10 mouse cellular contexts compared by ENCODE assay signal in the genomic region with DNA sequence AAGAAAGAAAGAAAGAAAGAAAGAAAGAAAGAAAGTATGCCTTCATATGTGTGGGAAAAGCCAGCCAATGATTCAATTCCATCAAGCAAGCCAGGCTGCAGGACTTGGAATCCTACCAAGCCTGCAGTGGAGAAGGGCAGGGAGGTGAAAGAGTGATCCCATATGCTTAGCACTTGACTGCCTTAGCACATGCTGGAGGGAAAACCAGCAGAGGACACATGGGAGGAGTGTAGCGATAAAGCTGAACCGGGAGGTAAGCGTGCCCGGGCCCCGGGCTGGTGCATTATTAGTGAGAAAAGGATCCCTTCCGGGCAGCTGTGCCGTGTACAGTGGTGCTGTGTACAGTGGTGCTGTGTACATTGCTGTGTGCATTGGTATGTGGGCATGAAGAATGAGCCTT.
DNase-seq lines count a peak whose midpoint lies in the region; ATAC-seq lines count a peak whose summit lies in the region.
"Had no signal": no experiment of that assay in that cellular context is flagged by ENCODE, and none has a peak within 500 bp of the region (broad histone marks: within the 10 kb centered on the region; RNA-seq: fewer than 3 reads in every experiment).

No protein-coding gene starts in this region.

- no peaks in the 10 kb centered on the region for H3K9me3 ChIP-seq in forebrain, embryonic 14.5 days (replicated peaks; ENCODE audit: control insufficient read depth, low read length)
- H3K9me3 ChIP-seq in forebrain, embryonic 11.5 days (ENCODE audit: control insufficient read depth, low read length) = no peaks in the 10 kb centered on the region
- H3K9me3 ChIP-seq in lung, embryonic 15.5 days = no peaks in the 10 kb centered on the region
- no peaks in the 10 kb centered on the region for H3K9me3 ChIP-seq in embryonic facial prominence, embryonic 15.5 days (replicated peaks)
- H3K9me3 ChIP-seq in neural tube, embryonic 15.5 days (replicated peaks) = no peaks in the 10 kb centered on the region
- H3K9me3 ChIP-seq in midbrain, embryonic 13.5 days = no peaks in the 10 kb centered on the region
- H3K9me3 ChIP-seq: midbrain, embryonic 15.5 days had no signal

- peak; percentile 22; the same call in 1 of the 2 replicates for ATAC-seq in forebrain, embryonic 14.5 days
- ATAC-seq in forebrain, embryonic 11.5 days (replicated peaks; ENCODE audit: low FRiP score) = no peak
- ATAC-seq in lung, embryonic 15.5 days (ENCODE audit: borderline replicate concordance, extremely low read depth, low FRiP score, low TSS enrichment) = peak; percentile 55; the same call in 1 of the 2 replicates
- 0 out of 2 replicates have a peak, but pooled peaks have one; percentile 55 for ATAC-seq in embryonic facial prominence, embryonic 15.5 days (ENCODE audit: insufficient number of reproducible peaks, low FRiP score, low TSS enrichment, low read depth)
- no peak for ATAC-seq in neural tube, embryonic 15.5 days (ENCODE audit: low FRiP score)
- no peak for ATAC-seq in midbrain, embryonic 13.5 days

- H3K27ac ChIP-seq in forebrain, embryonic 14.5 days (ENCODE audit: low read depth, low read length) = no peak overlapping the region
- H3K27ac ChIP-seq in forebrain, embryonic 11.5 days (ENCODE audit: low read depth, low read length) = no peak overlapping the region
- H3K27ac ChIP-seq in lung, embryonic 15.5 days = no peak overlapping the region
- H3K27ac ChIP-seq in embryonic facial prominence, embryonic 15.5 days (replicated peaks) = no peak overlapping the region
- H3K27ac ChIP-seq in neural tube, embryonic 15.5 days (replicated peaks) = peak overlapping the region; percentile 51; the same call in 1 of the 2 replicates
- no peak overlapping the region for H3K27ac ChIP-seq in midbrain, embryonic 13.5 days
- H3K27ac ChIP-seq: liver, embryonic 14.5 days; midbrain, embryonic 15.5 days had no signal

- peak; percentile 53 for DNase-seq in forebrain, embryonic 14.5 days (ENCODE audit: low spot score)
- DNase-seq in forebrain, embryonic 11.5 days (ENCODE audit: low spot score) = no peak
- DNase-seq in lung, postnatal 10 days = no peak
- DNase-seq in right cerebral cortex, adult 2 months (ENCODE audit: low spot score in 2 of 2) = no peak

- H3K4me1 ChIP-seq in forebrain, embryonic 14.5 days (ENCODE audit: control insufficient read depth, insufficient read depth, low read length) = peaks cover 12% of the 10 kb centered on the region
- H3K4me1 ChIP-seq in forebrain, embryonic 11.5 days (replicated peaks; ENCODE audit: control insufficient read depth, insufficient read depth, low read length) = peaks cover 5% of the 10 kb centered on the region
- H3K4me1 ChIP-seq in lung, embryonic 15.5 days = peaks cover 16% of the 10 kb centered on the region
- H3K4me1 ChIP-seq in embryonic facial prominence, embryonic 15.5 days = peaks cover 7% of the 10 kb centered on the region
- peaks cover 46% of the 10 kb centered on the region for H3K4me1 ChIP-seq in neural tube, embryonic 15.5 days
- peaks cover 21% of the 10 kb centered on the region for H3K4me1 ChIP-seq in midbrain, embryonic 13.5 days (replicated peaks)

- no peak overlapping the region for H3K9ac ChIP-seq in forebrain, embryonic 14.5 days (ENCODE audit: low read length)
- no peak overlapping the region for H3K9ac ChIP-seq in forebrain, embryonic 11.5 days (ENCODE audit: low read length)
- H3K9ac ChIP-seq in lung, embryonic 15.5 days = no peak overlapping the region
- no peak overlapping the region for H3K9ac ChIP-seq in embryonic facial prominence, embryonic 15.5 days
- H3K9ac ChIP-seq in neural tube, embryonic 15.5 days (replicated peaks) = no peak overlapping the region
- H3K9ac ChIP-seq in midbrain, embryonic 13.5 days (replicated peaks) = no peak overlapping the region
- H3K9ac ChIP-seq: liver, embryonic 14.5 days; midbrain, embryonic 15.5 days had no signal

- 83% methylated on average over 7 of the region's 7 CpGs for WGBS in forebrain, embryonic 14.5 days
- WGBS in forebrain, embryonic 11.5 days = 94% methylated on average over 7 of the region's 7 CpGs
- 66% methylated on average over 7 of the region's 7 CpGs for whole genome bisulfite sequencing in lung, embryonic 15.5 days
- WGBS in embryonic facial prominence, embryonic 15.5 days = 73% methylated on average over 7 of the region's 7 CpGs
- 81% methylated on average over 7 of the region's 7 CpGs for WGBS in neural tube, embryonic 15.5 days
- WGBS in midbrain, embryonic 13.5 days = 96% methylated on average over 7 of the region's 7 CpGs

- no peak overlapping the region for H3K4me3 ChIP-seq in forebrain, embryonic 14.5 days (ENCODE audit: low read depth, low read length)
- H3K4me3 ChIP-seq in forebrain, embryonic 11.5 days (ENCODE audit: low read depth, low read length) = no peak overlapping the region
- H3K4me3 ChIP-seq in lung, embryonic 15.5 days = no peak overlapping the region
- H3K4me3 ChIP-seq in embryonic facial prominence, embryonic 15.5 days (replicated peaks) = no peak overlapping the region
- no peak overlapping the region for H3K4me3 ChIP-seq in neural tube, embryonic 15.5 days (replicated peaks)
- no peak overlapping the region for H3K4me3 ChIP-seq in midbrain, embryonic 13.5 days (replicated peaks)
- H3K4me3 ChIP-seq: midbrain, embryonic 15.5 days had no signal

- H3K4me2 ChIP-seq in forebrain, embryonic 14.5 days (ENCODE audit: low read length) = no peak overlapping the region
- H3K4me2 ChIP-seq in forebrain, embryonic 11.5 days (ENCODE audit: low read depth, low read length, severe bottlenecking) = no peak overlapping the region
- no peak overlapping the region for H3K4me2 ChIP-seq in lung, embryonic 15.5 days
- H3K4me2 ChIP-seq in embryonic facial prominence, embryonic 15.5 days (replicated peaks) = no peak overlapping the region
- no peak overlapping the region for H3K4me2 ChIP-seq in neural tube, embryonic 15.5 days
- H3K4me2 ChIP-seq in midbrain, embryonic 13.5 days (replicated peaks) = no peak overlapping the region
- H3K4me2 ChIP-seq: midbrain, embryonic 15.5 days had no signal

- no peaks in the 10 kb centered on the region for H3K36me3 ChIP-seq in forebrain, embryonic 14.5 days (ENCODE audit: control insufficient read depth, insufficient read depth, low read length)
- no peaks in the 10 kb centered on the region for H3K36me3 ChIP-seq in forebrain, embryonic 11.5 days (ENCODE audit: control insufficient read depth, insufficient read depth, low read length)
- H3K36me3 ChIP-seq in lung, embryonic 15.5 days = no peaks in the 10 kb centered on the region
- no peaks in the 10 kb centered on the region for H3K36me3 ChIP-seq in embryonic facial prominence, embryonic 15.5 days
- no peaks in the 10 kb centered on the region for H3K36me3 ChIP-seq in neural tube, embryonic 15.5 days
- no peaks in the 10 kb centered on the region for H3K36me3 ChIP-seq in midbrain, embryonic 13.5 days
- H3K36me3 ChIP-seq: midbrain, embryonic 15.5 days had no signal

- no peaks in the 10 kb centered on the region for H3K27me3 ChIP-seq in forebrain, embryonic 14.5 days (replicated peaks; ENCODE audit: control insufficient read depth, insufficient read depth, low read length)
- no peaks in the 10 kb centered on the region for H3K27me3 ChIP-seq in forebrain, embryonic 11.5 days (ENCODE audit: control insufficient read depth, insufficient read depth, low read length)
- H3K27me3 ChIP-seq in lung, embryonic 15.5 days = peaks cover 6% of the 10 kb centered on the region; the same call in 1 of the 2 replicates
- H3K27me3 ChIP-seq in embryonic facial prominence, embryonic 15.5 days = no peaks in the 10 kb centered on the region
- H3K27me3 ChIP-seq in neural tube, embryonic 15.5 days (replicated peaks) = no peaks in the 10 kb centered on the region
- H3K27me3 ChIP-seq in midbrain, embryonic 13.5 days = no peaks in the 10 kb centered on the region
- H3K27me3 ChIP-seq: midbrain, embryonic 15.5 days had no signal

Comparison
In these comparisons a context has a peak if more than half of its experiments do, and no peak if none do; other contexts are left out.
1. ATAC-seq: peak in forebrain, embryonic 14.5 days (single experiment), lung, embryonic 15.5 days (single experiment) and embryonic facial prominence, embryonic 15.5 days (single experiment); none in forebrain, embryonic 11.5 days (single experiment), neural tube, embryonic 15.5 days (single experiment) and midbrain, embryonic 13.5 days (single experiment).